Mouse (Mus musculus): ENCODE measurements around the gene Ctsll3. TPM values are rescaled to one million over a fixed set of nuclear protein-coding genes. Genes with fewer than 3 reads are reported as not detected.

Ctsll3 gene
- polyA plus RNA-seq, 1 experiment from 2014 or later = not detected

Other genes starting within 250 kb of the Ctsll3 start
- 26.2 and 32.7 TPM in 2 replicates for gene Dapk1, start 200.9 kb downstream of the Ctsll3 start, polyA plus RNA-seq (2015; fragmentation: Nextera tagmentation; extraction: Ambion mirVana)
- not detected in 2 replicates for gene BC051665, start 16.5 kb downstream of the Ctsll3 start, polyA plus RNA-seq (2015; fragmentation: Nextera tagmentation; extraction: Ambion mirVana)
- 0.34 TPM in 1 of 2 replicates, not detected in the other for gene 4930486L24Rik, start 61.6 kb upstream of the Ctsll3 start, polyA plus RNA-seq (2015; fragmentation: Nextera tagmentation; extraction: Ambion mirVana)
- 0.33 and 0.84 TPM in 2 replicates for gene Gm49392, start 94.0 kb upstream of the Ctsll3 start, polyA plus RNA-seq (2015; fragmentation: Nextera tagmentation; extraction: Ambion mirVana)
- 7.4 and 10.0 TPM in 2 replicates for gene Ctla2b, start 94.6 kb upstream of the Ctsll3 start, polyA plus RNA-seq (2015; fragmentation: Nextera tagmentation; extraction: Ambion mirVana)
- not detected in 2 replicates for gene Tpbpb, start 102.0 kb upstream of the Ctsll3 start, polyA plus RNA-seq (2015; fragmentation: Nextera tagmentation; extraction: Ambion mirVana)
- not detected in 2 replicates for gene Gm49393, start 132.7 kb upstream of the Ctsll3 start, polyA plus RNA-seq (2015; fragmentation: Nextera tagmentation; extraction: Ambion mirVana)
- gene Gm49391, start 133.7 kb upstream of the Ctsll3 start, polyA plus RNA-seq (2015; fragmentation: Nextera tagmentation; extraction: Ambion mirVana) = 3.9 and 4.2 TPM in 2 replicates
- gene Ctla2a, start 133.8 kb upstream of the Ctsll3 start, polyA plus RNA-seq (2015; fragmentation: Nextera tagmentation; extraction: Ambion mirVana) = 81.0 and 85.0 TPM in 2 replicates
- gene Tpbpa, start 139.1 kb upstream of the Ctsll3 start, polyA plus RNA-seq (2015; fragmentation: Nextera tagmentation; extraction: Ambion mirVana) = not detected in 2 replicates
- gene Ctsj, start 203.1 kb upstream of the Ctsll3 start, polyA plus RNA-seq (2015; fragmentation: Nextera tagmentation; extraction: Ambion mirVana) = not detected in 2 replicates
- gene Ctsq, start 237.8 kb upstream of the Ctsll3 start, polyA plus RNA-seq (2015; fragmentation: Nextera tagmentation; extraction: Ambion mirVana) = not detected in 2 replicates

Measured in lung, embryonic 15.5 days (tissue).